19 mouse cellular contexts compared by ENCODE assay signal in genomic region chr16:44965890-44966289, GRCm38 (mm10). TPM values are rescaled to one million over a fixed set of nuclear protein-coding genes. Genes with fewer than 3 reads are reported as not detected.
DNase-seq lines count a peak whose midpoint lies in the region; ATAC-seq and TF ChIP-seq lines count a peak whose summit lies in the region.
"Had no signal": no experiment of that assay in that cellular context is flagged by ENCODE, and none has a peak within 500 bp of the region (broad histone marks: within the 10 kb centered on the region; RNA-seq: fewer than 3 reads in every experiment).

No protein-coding gene starts in this region.

- H3K4me2 ChIP-seq in liver, embryonic 12.5 days, result no peak overlapping the region
- peak overlapping the region; percentile 100 for H3K4me2 ChIP-seq in CH12.LX (ENCODE audit: insufficient read depth, low read depth, poor library complexity, severe bottlenecking)
- H3K4me2 ChIP-seq in hindbrain, embryonic 14.5 days (replicated peaks), result no peak overlapping the region
- H3K4me2 ChIP-seq: embryonic facial prominence, embryonic 12.5 days; hindbrain, embryonic 12.5 days; intestine, embryonic 15.5 days; limb, embryonic 15.5 days; lung, embryonic 15.5 days; midbrain, embryonic 12.5 days had no signal

- dilution Hi-C loops in CH12.LX (cut with MboI; ENCODE audit: extremely low pct_ligation_motif_present, extremely low pct_unique_long_range_greater_than_20kb, low sequenced_read_pairs), result no loop called here

- no peak overlapping the region for H3K4me3 ChIP-seq in liver, adult 2 months (ENCODE audit: insufficient read depth, low read depth, low read length)
- H3K4me3 ChIP-seq in liver, embryonic 12.5 days, result no peak overlapping the region
- H3K4me3 ChIP-seq in CH12.LX (replicated peaks in 1 of 3; ENCODE audit: low read depth in 2 of 3, low read length in 2 of 3, poor library complexity in 1 of 3), result peak overlapping the region; percentile 43 to 56 (median 47)
- H3K4me3 ChIP-seq in embryonic fibroblast, embryonic 13.5 days (ENCODE audit: insufficient read depth, low read length), result no peak overlapping the region
- H3K4me3 ChIP-seq in hindbrain, embryonic 14.5 days (replicated peaks; ENCODE audit: low read length), result no peak overlapping the region
- H3K4me3 ChIP-seq: embryonic facial prominence, embryonic 12.5 days; forebrain, embryonic 10.5 days; hindbrain, embryonic 12.5 days; intestine, embryonic 15.5 days; limb, embryonic 15.5 days; lung, embryonic 15.5 days; midbrain, embryonic 12.5 days; myocyte had no signal

- in situ Hi-C loops in CH12.LX (cut with MboI; ENCODE audit: low pct_ligation_motif_present, low pct_unique_long_range_greater_than_20kb, low sequenced_read_pairs), result loop anchor here (5.0 to 10.0 kb wide), 2 partner anchors 49 to 199 kb away; partner anchors contain the start of gene Cd200r1

- no peaks in the 10 kb centered on the region for H3K36me3 ChIP-seq in liver, adult 2 months (ENCODE audit: control insufficient read depth, insufficient read depth, low read length)
- no peaks in the 10 kb centered on the region for H3K36me3 ChIP-seq in liver, embryonic 12.5 days
- peaks cover 0 to 4% of the 10 kb centered on the region in 2 experiments for H3K36me3 ChIP-seq in CH12.LX (replicated peaks in 1 of 2; ENCODE audit: control insufficient read depth in 1 of 2, insufficient read depth in 1 of 2, low read length in 1 of 2)
- no peaks in the 10 kb centered on the region for H3K36me3 ChIP-seq in hindbrain, embryonic 14.5 days (replicated peaks; ENCODE audit: control insufficient read depth, insufficient read depth)
- H3K36me3 ChIP-seq: embryonic facial prominence, embryonic 12.5 days; forebrain, embryonic 10.5 days; hindbrain, embryonic 12.5 days; intestine, embryonic 15.5 days; limb, embryonic 15.5 days; lung, embryonic 15.5 days; midbrain, embryonic 12.5 days had no signal

- H3K4me1 ChIP-seq in liver, adult 2 months (ENCODE audit: control insufficient read depth, insufficient read depth, low read length), result peaks cover 2% of the 10 kb centered on the region; the same call in 1 of the 2 replicates
- peaks cover 13% of the 10 kb centered on the region for H3K4me1 ChIP-seq in liver, embryonic 12.5 days
- H3K4me1 ChIP-seq in CH12.LX (ENCODE audit: control insufficient read depth in 1 of 2, insufficient read depth in 2 of 2), result peaks cover 24 to 72% of the 10 kb centered on the region in 2 experiments
- no peaks in the 10 kb centered on the region for H3K4me1 ChIP-seq in embryonic fibroblast, embryonic 13.5 days (ENCODE audit: control insufficient read depth, insufficient read depth, low read length)
- no peaks in the 10 kb centered on the region for H3K4me1 ChIP-seq in hindbrain, embryonic 14.5 days (replicated peaks; ENCODE audit: control insufficient read depth, insufficient read depth, low read length)
- H3K4me1 ChIP-seq: embryonic facial prominence, embryonic 12.5 days; forebrain, embryonic 10.5 days; hindbrain, embryonic 12.5 days; lung, embryonic 15.5 days; midbrain, embryonic 12.5 days had no signal

- WGBS in liver, adult 2 months, result 64% methylated on average over 3 of the region's 3 CpGs
- 61% methylated on average over 3 of the region's 3 CpGs for WGBS in liver, embryonic 12.5 days (ENCODE audit: insufficient replicate concordance)
- WGBS in hindbrain, embryonic 14.5 days, result 78% methylated on average over 3 of the region's 3 CpGs

- TF ChIP-seq CTCF in liver, adult 2 months (IDR thresholded peaks at IDR 0.05; ENCODE audit: low read depth, low read length), result no peak
- no peak for TF ChIP-seq CTCF in CH12.LX (conservative IDR thresholded peaks at IDR 0.05 in 1 of 2, IDR thresholded peaks at IDR 0.05 in 1 of 2; ENCODE audit: low read depth in 2 of 2, low read length in 2 of 2)
- TF ChIP-seq CTCF in embryonic fibroblast, embryonic 13.5 days (IDR thresholded peaks at IDR 0.05; ENCODE audit: borderline replicate concordance, insufficient read depth, low read length), result no peak

- H3K9me3 ChIP-seq in liver, embryonic 12.5 days (replicated peaks), result no peaks in the 10 kb centered on the region
- H3K9me3 ChIP-seq in CH12.LX (replicated peaks; ENCODE audit: low read length), result no peaks in the 10 kb centered on the region
- no peaks in the 10 kb centered on the region for H3K9me3 ChIP-seq in hindbrain, embryonic 14.5 days (ENCODE audit: control insufficient read depth, low read length)
- H3K9me3 ChIP-seq: embryonic facial prominence, embryonic 12.5 days; forebrain, embryonic 10.5 days; hindbrain, embryonic 12.5 days; intestine, embryonic 15.5 days; limb, embryonic 15.5 days; lung, embryonic 15.5 days; midbrain, embryonic 12.5 days had no signal

- no peak overlapping the region for H3K9ac ChIP-seq in liver, adult 2 months (ENCODE audit: low read depth, low read length)
- no peak overlapping the region for H3K9ac ChIP-seq in liver, embryonic 12.5 days
- peak overlapping the region; percentile 92 for H3K9ac ChIP-seq in CH12.LX (ENCODE audit: insufficient read depth, low read depth)
- no peak overlapping the region for H3K9ac ChIP-seq in hindbrain, embryonic 14.5 days
- H3K9ac ChIP-seq: embryonic facial prominence, embryonic 12.5 days; hindbrain, embryonic 12.5 days; intestine, embryonic 15.5 days; limb, embryonic 15.5 days; lung, embryonic 15.5 days; midbrain, embryonic 12.5 days had no signal

- peak; percentile 82 for TF ChIP-seq EP300 in CH12.LX (IDR thresholded peaks at IDR 0.05; ENCODE audit: low read length)

- no peak for TF ChIP-seq RAD21 in CH12.LX (IDR thresholded peaks at IDR 0.05; ENCODE audit: low read depth, low read length)

- peak; percentile 8 for DNase-seq in liver, adult 2 months (ENCODE audit: extremely low read depth, low read depth, low spot score)
- peak; percentile 70 for DNase-seq in CH12.LX (ENCODE audit: extremely low read depth)
- DNase-seq in heart, postnatal 4 days, result peak; percentile 20
- DNase-seq in hindbrain, embryonic 14.5 days (ENCODE audit: low spot score), result no peak
- DNase-seq in MN1 (ENCODE audit: low spot score), result no peak
- DNase-seq: cerebellum, adult 11 months; right cerebral cortex, adult 18-20 months had no signal

- H3K79me2 ChIP-seq in liver, adult 2 months (ENCODE audit: control insufficient read depth, insufficient read depth, low read length), result no peaks in the 10 kb centered on the region
- peaks cover 3% of the 10 kb centered on the region; the same call in 1 of the 2 replicates for H3K79me2 ChIP-seq in CH12.LX (replicated peaks; ENCODE audit: control insufficient read depth, extremely low read depth, insufficient read depth, poor library complexity, severe bottlenecking)

- no peaks in the 10 kb centered on the region for H3K27me3 ChIP-seq in liver, adult 2 months (ENCODE audit: control insufficient read depth, insufficient read depth, low read length)
- 0 out of 2 replicates have a peak, but pooled peaks cover 3% of the 10 kb centered on the region for H3K27me3 ChIP-seq in liver, embryonic 12.5 days (replicated peaks)
- H3K27me3 ChIP-seq in CH12.LX (replicated peaks), result no peaks in the 10 kb centered on the region
- H3K27me3 ChIP-seq in hindbrain, embryonic 14.5 days (ENCODE audit: control insufficient read depth, insufficient read depth, low read length), result no peaks in the 10 kb centered on the region
- H3K27me3 ChIP-seq: embryonic facial prominence, embryonic 12.5 days; hindbrain, embryonic 12.5 days; intestine, embryonic 15.5 days; limb, embryonic 15.5 days; lung, embryonic 15.5 days; midbrain, embryonic 12.5 days had no signal

- no peak for TF ChIP-seq POLR2A in liver, adult 2 months (IDR thresholded peaks at IDR 0.05; ENCODE audit: extremely low read depth, insufficient read depth, low read length)
- no peak for TF ChIP-seq POLR2A in CH12.LX (IDR thresholded peaks at IDR 0.05; ENCODE audit: low read depth, low read length)
- TF ChIP-seq POLR2A in embryonic fibroblast, embryonic 13.5 days (IDR thresholded peaks at IDR 0.05; ENCODE audit: low read depth, low read length), result no peak

- no peak overlapping the region for H3K27ac ChIP-seq in liver, adult 2 months (replicated peaks; ENCODE audit: insufficient read depth, low read depth, low read length)
- no peak overlapping the region for H3K27ac ChIP-seq in liver, embryonic 12.5 days
- H3K27ac ChIP-seq in CH12.LX (ENCODE audit: insufficient read depth, low read depth), result peak overlapping the region; percentile 74
- peak overlapping the region; percentile 44; the same call in 1 of the 2 replicates for H3K27ac ChIP-seq in embryonic fibroblast, embryonic 13.5 days (ENCODE audit: insufficient read depth, low read length)
- H3K27ac ChIP-seq in hindbrain, embryonic 14.5 days, result no peak overlapping the region
- H3K27ac ChIP-seq: embryonic facial prominence, embryonic 12.5 days; forebrain, embryonic 10.5 days; hindbrain, embryonic 12.5 days; intestine, embryonic 15.5 days; limb, embryonic 15.5 days; midbrain, embryonic 12.5 days had no signal

- ATAC-seq in liver, embryonic 12.5 days, result no peak
- no peak for ATAC-seq in hindbrain, embryonic 14.5 days (ENCODE audit: low FRiP score)
- ATAC-seq: intestine, embryonic 15.5 days had no signal

TF ChIP-seq in CH12.LX, 34 proteins besides CTCF, POLR2A, EP300 and RAD21 (continues in another document):
- TF ChIP-seq TBP (conservative IDR thresholded peaks at IDR 0.05; ENCODE audit: low read depth, low read length) (peak; percentile 58; the same call in 1 of the 2 replicates), JUN (IDR thresholded peaks at IDR 0.05; ENCODE audit: insufficient read depth, low read depth, low read length) (peak; percentile 55; the same call in 1 of the 2 replicates), MEF2A (IDR thresholded peaks at IDR 0.05; ENCODE audit: borderline replicate concordance, low read depth, low read length) (0 out of 2 replicates have a peak, but pooled peaks have one; percentile 9), ZNF384 (IDR thresholded peaks at IDR 0.05; ENCODE audit: low read depth, low read length) (no peak), ETS1 (conservative IDR thresholded peaks at IDR 0.05; ENCODE audit: low read depth, low read length) (peak; percentile 76), MXI1 (IDR thresholded peaks at IDR 0.05; ENCODE audit: low read depth, low read length) (no peak), TCF12 (IDR thresholded peaks at IDR 0.05; ENCODE audit: low read depth, low read length) (no peak), CHD2 (IDR thresholded peaks at IDR 0.05; ENCODE audit: low read length) (no peak), SMC3 (IDR thresholded peaks at IDR 0.05; ENCODE audit: low read depth, low read length) (peak; percentile 3; the same call in 1 of the 2 replicates)

RNA-seq across cellular contexts. Expression of gene Cd200r3, which starts 22.4 kb away (rescaled TPM):
- 0.18 and 0.27 TPM in 2 replicates for total RNA-seq in liver, adult 2 months (2014; rRNA removed)
- not detected in 2 replicates for polyA plus RNA-seq in liver, adult 2 months (2012; rRNA removed)
- polyA plus RNA-seq in liver, embryonic 12.5 days (2016; fragmentation: Nextera tagmentation; extraction: Ambion mirVana), result 0.36 and 0.87 TPM in 2 replicates
- total RNA-seq in CH12.LX (2012; rRNA removed) (5.0 and 5.7 TPM in 2 replicates), CH12.LX (2014; rRNA removed) (17.6 and 18.4 TPM in 2 replicates)
- 5.9 and 6.9 TPM in 2 replicates for polyA plus RNA-seq in CH12.LX (2012; ENCODE audit: insufficient read length, low read depth)
- not detected in 2 replicates for polyA plus RNA-seq in embryonic fibroblast, embryonic 13.5 days (2011; ENCODE audit: insufficient read length, low read depth, missing spikeins)
- total RNA-seq in heart, postnatal 4 days (2021), result under 1 TPM; 0.32 to 0.57 TPM
- polyA plus RNA-seq in hindbrain, embryonic 14.5 days (2014; fragmentation: Nextera tagmentation; extraction: Ambion mirVana), result not detected in 2 replicates
- total RNA-seq: left cerebral cortex, postnatal 14 days had no signal
- polyA plus RNA-seq: embryonic facial prominence, embryonic 12.5 days; forebrain, embryonic 10.5 days; gonadal fat pad, adult 2 months; hindbrain, embryonic 12.5 days; midbrain, embryonic 12.5 days; myocyte had no signal

Comparison
In these comparisons a context has a peak if more than half of its experiments do, and no peak if none do; other contexts are left out.
1. DNase-seq: peak in liver, adult 2 months (single experiment), CH12.LX (single experiment) and heart, postnatal 4 days (single experiment); none in hindbrain, embryonic 14.5 days (single experiment) and MN1 (single experiment).
2. H3K27ac ChIP-seq: peak in CH12.LX (single experiment) and embryonic fibroblast, embryonic 13.5 days (single experiment); none in liver, adult 2 months (single experiment), liver, embryonic 12.5 days (single experiment) and hindbrain, embryonic 14.5 days (single experiment).
3. H3K4me3 ChIP-seq: peak in CH12.LX (3 of 3); none in liver, adult 2 months (single experiment), liver, embryonic 12.5 days (single experiment), embryonic fibroblast, embryonic 13.5 days (single experiment) and hindbrain, embryonic 14.5 days (single experiment).